Mouse (Mus musculus) liver, adult 2 months (tissue): Measurements from ENCODE around the gene Fkbp1b. TPM values are rescaled to one million over a fixed set of nuclear protein-coding genes. Genes with fewer than 3 reads are reported as not detected.

ENCODE experiments used
- DNase-seq: peaks from one replicate; pipeline ENCODE4 v3.0.0-alpha.2; 2011; ENCODE audit warnings: low read depth, low spot score; ENCODE audit errors: extremely low read depth
- H3K27ac ChIP-seq: fragments of 200-500 bp; replicated peaks from 2 replicates; pipeline ENCODE4 v1.5.1; 2012; ENCODE audit warnings: low read depth, mild to moderate bottlenecking, control low read depth, inconsistent platforms, low read length; ENCODE audit not compliant: insufficient read depth
- H3K27me3 ChIP-seq: fragments of 200-500 bp; 2 replicates; pipeline ENCODE4 v1.6.1; 2012; ENCODE audit warnings: mild to moderate bottlenecking, moderate library complexity, low read length, inconsistent platforms; ENCODE audit not compliant: control insufficient read depth, insufficient read depth
- H3K36me3 ChIP-seq: fragments of 200-500 bp; 2 replicates; pipeline ENCODE4 v1.6.1; 2012; ENCODE audit warnings: low read length, inconsistent platforms; ENCODE audit not compliant: control insufficient read depth, insufficient read depth
- H3K4me1 ChIP-seq: fragments of 200-500 bp; 2 replicates; pipeline ENCODE4 v1.6.1; 2011; ENCODE audit warnings: low read length; ENCODE audit not compliant: control insufficient read depth, insufficient read depth
- H3K4me3 ChIP-seq: fragments of 200-500 bp; 2 replicates; pipeline ENCODE4 v1.5.1; 2011; ENCODE audit warnings: low read depth, mild to moderate bottlenecking, control low read depth, low read length, moderate library complexity; ENCODE audit not compliant: insufficient read depth
- H3K79me2 ChIP-seq: fragments of 200-500 bp; 2 replicates; pipeline ENCODE4 v1.6.1; 2012; ENCODE audit warnings: inconsistent platforms, mild to moderate bottlenecking, low read length, moderate library complexity; ENCODE audit not compliant: control insufficient read depth, insufficient read depth
- H3K9ac ChIP-seq: fragments of 200-500 bp; 2 replicates; pipeline ENCODE4 v1.6.1; 2012; ENCODE audit warnings: low read depth, mild to moderate bottlenecking, control low read depth, inconsistent platforms, low read length
- CTCF ChIP-seq: fragments of 200-500 bp; IDR thresholded peaks from 2 replicates; pipeline ENCODE4 v1.5.1; 2011; ENCODE audit warnings: low read depth, low read length, control low read depth
- POLR2A ChIP-seq: fragments of 200-500 bp; IDR thresholded peaks from 2 replicates; pipeline ENCODE4 v1.6.1; 2011; ENCODE audit warnings: low read length, control low read depth; ENCODE audit not compliant: insufficient read depth; ENCODE audit errors: extremely low read depth
- WGBS: fragments of 180-500 bp; shearing (Covaris S2); methylation state at CpG from one replicate; pipeline ENCODE4 v1.1.7; 2018; 5-methylcytosine and 5-hydroxymethylcytosine counted together
- polyA plus RNA-seq: library from polyadenylated mRNA; depleted of rRNA; stranded (reverse); fragments of >200 nt; gene quantifications from 2 replicates; pipeline ENCODE4 v1.2.3, GENCODE M21; 2012
- total RNA-seq: library from RNA; depleted of rRNA; stranded (reverse); fragments of >200 nt; gene quantifications from 2 replicates; pipeline ENCODE4 v1.2.3, GENCODE M21; 2014

Fkbp1b gene
- total and polyA plus RNA-seq, 2 experiments = 0.55 to 0.80 TPM

- Histone ChIP-seq H3K79me2 (no peaks in the 10 kb centered on the region), H3K27me3 (no peaks in the 10 kb centered on the region), H3K4me1 (peaks cover 7% of the 10 kb centered on the region), H3K4me3 (no peak overlapping the region), H3K9ac (no peak overlapping the region), H3K36me3 (no peaks in the 10 kb centered on the region), H3K27ac (no peak overlapping the region)
- no peak for DNase-seq
- TF ChIP-seq POLR2A (no peak), CTCF (no peak)
- WGBS = 86% methylated on average over 5 of the region's 5 CpGs
Measured at GRCm38 (mm10) chr12:4872983-4873477, 31.6 kb upstream of the Fkbp1b start.

- Histone ChIP-seq H3K27ac (no peak overlapping the region), H3K79me2 (no peaks in the 10 kb centered on the region), H3K36me3 (no peaks in the 10 kb centered on the region), H3K4me3 (no peak overlapping the region), H3K27me3 (no peaks in the 10 kb centered on the region), H3K9ac (no peak overlapping the region), H3K4me1 (peaks cover 7% of the 10 kb centered on the region)
- TF ChIP-seq POLR2A = no peak
- TF ChIP-seq CTCF = no peak
- no peak for DNase-seq
- 77% methylated on average over 4 of the region's 4 CpGs for WGBS
Measured at GRCm38 (mm10) chr12:4872273-4872672, 30.9 kb upstream of the Fkbp1b start.

- no peaks in the 10 kb centered on the region for H3K27me3 ChIP-seq
- no peak for DNase-seq
- H3K79me2 ChIP-seq = no peaks in the 10 kb centered on the region
- TF ChIP-seq POLR2A (no peak), CTCF (no peak)
- no peak overlapping the region for H3K27ac ChIP-seq
- 91% methylated on average over 5 of the region's 5 CpGs for WGBS
- H3K4me1 ChIP-seq = peaks cover 7% of the 10 kb centered on the region
- no peak overlapping the region for H3K9ac ChIP-seq
- no peak overlapping the region for H3K4me3 ChIP-seq
- no peaks in the 10 kb centered on the region for H3K36me3 ChIP-seq
Measured at GRCm38 (mm10) chr12:4871260-4871659, 29.9 kb upstream of the Fkbp1b start.

- DNase-seq = no peak
- Histone ChIP-seq H3K27me3 (no peaks in the 10 kb centered on the region), H3K36me3 (no peaks in the 10 kb centered on the region), H3K4me3 (no peak overlapping the region), H3K79me2 (no peaks in the 10 kb centered on the region), H3K9ac (no peak overlapping the region), H3K27ac (no peak overlapping the region), H3K4me1 (peaks cover under 1% of the 10 kb centered on the region)
- TF ChIP-seq CTCF = no peak
- no peak for TF ChIP-seq POLR2A
- 87% methylated on average over 8 of the region's 8 CpGs for WGBS
Measured at GRCm38 (mm10) chr12:4868924-4869323, 27.5 kb upstream of the Fkbp1b start.

GRCm38 (mm10) chr12:4864338-4864690, 22.9 kb upstream of the Fkbp1b start:
- no peak overlapping the region for H3K27ac ChIP-seq
- no peak overlapping the region for H3K4me3 ChIP-seq
- no peaks in the 10 kb centered on the region for H3K79me2 ChIP-seq
- no peaks in the 10 kb centered on the region for H3K27me3 ChIP-seq
- no peak for TF ChIP-seq CTCF
- TF ChIP-seq POLR2A = no peak
- WGBS = 87% methylated on average over 4 of the region's 4 CpGs
- no peaks in the 10 kb centered on the region for H3K4me1 ChIP-seq
- H3K9ac ChIP-seq = no peak overlapping the region
- no peaks in the 10 kb centered on the region for H3K36me3 ChIP-seq
- DNase-seq = no peak

- no peaks in the 10 kb centered on the region for H3K79me2 ChIP-seq
- H3K27me3 ChIP-seq = no peaks in the 10 kb centered on the region
- 78% methylated on average over 4 of the region's 4 CpGs for WGBS
- H3K36me3 ChIP-seq = no peaks in the 10 kb centered on the region
- no peak for DNase-seq
- H3K4me3 ChIP-seq = no peak overlapping the region
- no peak for TF ChIP-seq CTCF
- TF ChIP-seq POLR2A = no peak
- H3K4me1 ChIP-seq = no peaks in the 10 kb centered on the region
- no peak overlapping the region for H3K9ac ChIP-seq
- no peak overlapping the region for H3K27ac ChIP-seq
Measured at GRCm38 (mm10) chr12:4863654-4864337, 22.4 kb upstream of the Fkbp1b start.
